34 mouse cellular contexts compared by ENCODE assay signal in the genomic region with DNA sequence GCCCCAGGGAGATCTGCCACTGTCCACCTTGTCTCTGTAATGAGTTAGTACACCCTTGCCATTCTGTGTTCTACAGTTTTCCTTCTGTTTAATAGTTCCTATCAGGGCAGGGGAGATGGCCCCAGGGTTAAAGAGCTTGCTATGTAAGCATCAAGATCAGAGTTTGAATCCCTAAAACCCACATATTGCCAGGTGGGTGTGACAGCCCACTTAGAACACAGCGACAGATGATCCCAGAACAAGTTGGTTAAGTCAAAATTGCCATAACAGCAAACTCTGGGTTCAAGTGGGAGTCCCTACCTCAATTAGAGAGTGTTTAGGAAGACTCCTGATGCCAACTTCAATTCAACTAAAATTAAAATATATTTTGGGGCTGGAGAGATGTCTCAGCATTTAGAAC.
"Had no signal": no experiment of that assay in that cellular context is flagged by ENCODE, and none has a peak within 500 bp of the region (broad histone marks: within the 10 kb centered on the region; RNA-seq: fewer than 3 reads in every experiment).

No protein-coding gene starts in this region.

- ATAC-seq: hindbrain, embryonic 16.5 days; hindbrain, postnatal 0 days; inflammation-experienced regulatory T-cells, adult 6 months; intestine, postnatal 0 days had no signal

- H3K27me3 ChIP-seq: heart, embryonic 12.5 days; heart, embryonic 13.5 days; heart, embryonic 15.5 days; hindbrain, embryonic 12.5 days; hindbrain, embryonic 13.5 days; hindbrain, embryonic 15.5 days; intestine, embryonic 15.5 days; kidney, embryonic 15.5 days had no signal

- H3K9ac ChIP-seq: heart, embryonic 12.5 days; heart, embryonic 13.5 days; heart, embryonic 15.5 days; hindbrain, embryonic 12.5 days; hindbrain, embryonic 13.5 days; hindbrain, embryonic 14.5 days; hindbrain, embryonic 15.5 days; intestine, embryonic 15.5 days; kidney, embryonic 15.5 days had no signal

- H3K4me2 ChIP-seq: heart, embryonic 11.5 days; heart, embryonic 12.5 days; heart, embryonic 13.5 days; heart, embryonic 15.5 days; hindbrain, embryonic 12.5 days; hindbrain, embryonic 13.5 days; hindbrain, embryonic 14.5 days; hindbrain, embryonic 15.5 days; intestine, embryonic 15.5 days; kidney, embryonic 15.5 days had no signal

- H3K27ac ChIP-seq: heart, adult 2 months; heart, embryonic 10.5 days; heart, embryonic 13.5 days; heart, embryonic 15.5 days; hindbrain, embryonic 10.5 days; hindbrain, embryonic 12.5 days; hindbrain, embryonic 13.5 days; hindbrain, embryonic 14.5 days; hindbrain, embryonic 15.5 days; hindbrain, postnatal 0 days; intestine, embryonic 15.5 days; kidney, embryonic 15.5 days; kidney, postnatal 0 days had no signal

- DNase-seq: heart, adult 2 months; heart, postnatal 10 days; heart, postnatal 14 days; heart, postnatal 36 days; heart, postnatal 4 days; kidney, adult 11 months; kidney, adult 18-20 months; kidney, adult 2 months; kidney, adult 8-10 months; kidney, adult 9 months; kidney, postnatal 10 days; kidney, postnatal 14 days; kidney, postnatal 25 days; kidney, postnatal 36 days; kidney, postnatal 4 days; layer of hippocampus, adult 9-11 months; layer of hippocampus, postnatal 36 days had no signal

- H3K9me3 ChIP-seq: heart, embryonic 10.5 days; heart, embryonic 12.5 days; heart, embryonic 13.5 days; heart, embryonic 15.5 days; hindbrain, embryonic 10.5 days; hindbrain, embryonic 12.5 days; hindbrain, embryonic 13.5 days; hindbrain, embryonic 15.5 days; intestine, embryonic 15.5 days; kidney, embryonic 15.5 days had no signal

- H3K36me3 ChIP-seq: heart, embryonic 10.5 days; heart, embryonic 12.5 days; heart, embryonic 13.5 days; heart, embryonic 15.5 days; hindbrain, embryonic 12.5 days; hindbrain, embryonic 15.5 days; intestine, embryonic 15.5 days; kidney, embryonic 15.5 days had no signal

- H3K4me1 ChIP-seq: heart, embryonic 10.5 days; heart, embryonic 12.5 days; heart, embryonic 13.5 days; heart, embryonic 15.5 days; hindbrain, embryonic 10.5 days; hindbrain, embryonic 12.5 days; hindbrain, embryonic 13.5 days; hindbrain, embryonic 15.5 days; intestine, embryonic 15.5 days; kidney, embryonic 15.5 days had no signal

- H3K4me3 ChIP-seq: heart, adult 2 months; heart, embryonic 10.5 days; heart, embryonic 12.5 days; heart, embryonic 13.5 days; heart, embryonic 15.5 days; hindbrain, embryonic 10.5 days; hindbrain, embryonic 12.5 days; hindbrain, embryonic 13.5 days; hindbrain, embryonic 15.5 days; intestine, embryonic 15.5 days; kidney, embryonic 15.5 days had no signal
